Mouse (Mus musculus) liver, postnatal 0 days (tissue): ENCODE measurements around the gene Gtf2ird2. TPM values are rescaled to one million over a fixed set of nuclear protein-coding genes. Genes with fewer than 3 reads are reported as not detected.

Source experiments
- ATAC-seq: fragments of 200-750 bp; cut with Nextera tagmentation; 2 replicates; pipeline ENCODE4 v1.8.0; 2017; ENCODE audit warnings: mild to moderate bottlenecking, moderate library complexity
- DNase-seq: peaks from one replicate; pipeline ENCODE4 v3.0.0-alpha.2; 2016
- H3K27ac ChIP-seq: fragments of 300-500 bp; sonication (generic); 2 replicates; pipeline ENCODE4 v1.5.1; 2014; ENCODE audit warnings: antibody characterized with exemption, moderate library complexity, mild to moderate bottlenecking, low read depth
- H3K27me3 ChIP-seq: fragments of 300-500 bp; sonication (generic); 2 replicates; pipeline ENCODE4 v1.6.1; 2014; ENCODE audit warnings: low read length, control low read depth, mixed read lengths; ENCODE audit not compliant: insufficient read depth
- H3K36me3 ChIP-seq: fragments of 300-500 bp; sonication (generic); replicated peaks from 2 replicates; pipeline ENCODE4 v1.6.1; 2014; ENCODE audit warnings: mild to moderate bottlenecking, control low read depth, low read length, moderate library complexity, mixed read lengths; ENCODE audit not compliant: insufficient read depth
- H3K4me1 ChIP-seq: fragments of 300-500 bp; sonication (generic); 2 replicates; pipeline ENCODE4 v1.6.1; 2014; ENCODE audit warnings: antibody characterized with exemption, mild to moderate bottlenecking, control low read depth; ENCODE audit not compliant: insufficient read depth
- H3K4me2 ChIP-seq: fragments of 300-500 bp; sonication (generic); 2 replicates; pipeline ENCODE4 v1.6.1; 2014; ENCODE audit warnings: low read depth, mild to moderate bottlenecking, low read length, moderate library complexity, mixed read lengths
- H3K4me3 ChIP-seq: fragments of 300-500 bp; sonication (generic); 2 replicates; pipeline ENCODE4 v1.5.1; 2014; ENCODE audit warnings: low read depth, low read length
- H3K9ac ChIP-seq: fragments of 300-500 bp; sonication (generic); replicated peaks from 2 replicates; pipeline ENCODE4 v1.6.1; 2014; ENCODE audit warnings: mild to moderate bottlenecking, moderate library complexity
- H3K9me3 ChIP-seq: fragments of 300-500 bp; sonication (generic); 2 replicates; pipeline ENCODE4 v1.6.1; 2016; ENCODE audit warnings: mild to moderate bottlenecking, control low read depth, low read length, mixed read lengths
- CTCF ChIP-seq: sonication (generic); IDR thresholded peaks from 2 replicates; pipeline ENCODE4 v1.5.1; 2016; ENCODE audit warnings: antibody characterized with exemption, low read depth
- EP300 ChIP-seq: IDR thresholded peaks from 2 replicates; pipeline ENCODE4 v1.6.1; 2016; ENCODE audit warnings: antibody characterized with exemption, low read depth, mild to moderate bottlenecking
- WGBS: fragments of 180-500 bp; shearing (Covaris S2); extraction: QIAGEN DNeasy Blood & Tissue Kit; methylation state at CpG from one replicate; pipeline ENCODE4 v1.1.7; 2014; ENCODE audit not compliant: insufficient replicate concordance; 5-methylcytosine and 5-hydroxymethylcytosine counted together
- polyA plus RNA-seq: library from polyadenylated mRNA; unstranded; fragments of >200 nt; fragmentation: Nextera tagmentation; extraction: Ambion mirVana; gene quantifications from 2 replicates; pipeline ENCODE4 v1.2.1, GENCODE M21; 2015

Gtf2ird2 gene
- 1.8 and 2.1 TPM in 2 replicates for polyA plus RNA-seq

- under 1% methylated on average over 69 of the region's 92 CpGs for WGBS
- peak; percentile 99 for DNase-seq
- TF ChIP-seq EP300 (0 out of 2 replicates have a peak, but pooled peaks have one; percentile 57), CTCF (no peak; the same call in 1 of the 2 replicates)
Observed at GRCm38 (mm10) chr5:134183880-134184808, at the start of gene Gtf2ird2. Gene Gtf2ird2, plus strand, starts transcription at chr5:134184019.

GRCm38 (mm10) chr5:134136022-134136421 is 47.8 kb upstream of the Gtf2ird2 start:
- no peaks in the 10 kb centered on the region for H3K36me3 ChIP-seq
- H3K9me3 ChIP-seq, result no peaks in the 10 kb centered on the region
- H3K4me1 ChIP-seq, result no peaks in the 10 kb centered on the region
- no peak overlapping the region for H3K27ac ChIP-seq
- no peak overlapping the region for H3K9ac ChIP-seq
- ATAC-seq (no peak), DNase-seq (no peak)
- no peaks in the 10 kb centered on the region for H3K27me3 ChIP-seq
- TF ChIP-seq CTCF, result no peak
- no peak for TF ChIP-seq EP300
- H3K4me2 ChIP-seq, result no peak overlapping the region
- no peak overlapping the region for H3K4me3 ChIP-seq
- 83% methylated on average over 12 of the region's 12 CpGs for WGBS

More at GRCm38 (mm10) chr5:134183880-134184808, at the start of gene Gtf2ird2:
- peak within 1 kb of the TSS; percentile 98 for H3K27ac ChIP-seq
- peak within 1 kb of the TSS; percentile 90 for H3K9ac ChIP-seq
- peak within 1 kb of the TSS; percentile 88 for H3K4me3 ChIP-seq
- no peaks in the 10 kb centered on the region for H3K27me3 ChIP-seq
- H3K4me2 ChIP-seq, result peak within 1 kb of the TSS; percentile 90
- peaks cover 21% of the 10 kb centered on the region for H3K4me1 ChIP-seq
- no peaks in the 10 kb centered on the region for H3K9me3 ChIP-seq
- peak; percentile 92 for ATAC-seq
- H3K36me3 ChIP-seq, result no peaks in the 10 kb centered on the region

- no peak for ATAC-seq
- TF ChIP-seq EP300, result no peak
- no peak for TF ChIP-seq CTCF
- H3K36me3 ChIP-seq, result no peaks in the 10 kb centered on the region
- H3K9ac ChIP-seq, result no peak overlapping the region
- no peak overlapping the region for H3K4me2 ChIP-seq
- no peak overlapping the region for H3K4me3 ChIP-seq
- H3K9me3 ChIP-seq, result no peaks in the 10 kb centered on the region
- 87% methylated on average over 5 of the region's 5 CpGs for WGBS
- DNase-seq, result no peak
- no peaks in the 10 kb centered on the region for H3K4me1 ChIP-seq
- H3K27ac ChIP-seq, result no peak overlapping the region
- H3K27me3 ChIP-seq, result no peaks in the 10 kb centered on the region
Observed at GRCm38 (mm10) chr5:134137933-134138332, 45.9 kb upstream of the Gtf2ird2 start.

- Histone ChIP-seq H3K4me1 (no peaks in the 10 kb centered on the region), H3K4me3 (no peak overlapping the region), H3K9ac (no peak overlapping the region), H3K9me3 (no peaks in the 10 kb centered on the region), H3K27ac (no peak overlapping the region), H3K36me3 (no peaks in the 10 kb centered on the region), H3K4me2 (no peak overlapping the region), H3K27me3 (no peaks in the 10 kb centered on the region)
- WGBS, result 79% methylated on average over 6 of the region's 6 CpGs
- DNase-seq, result no peak
- TF ChIP-seq CTCF (no peak), EP300 (no peak)
- ATAC-seq, result no peak
Observed at GRCm38 (mm10) chr5:134139429-134139828, 44.4 kb upstream of the Gtf2ird2 start.

GRCm38 (mm10) chr5:134141236-134141635 is 42.6 kb upstream of the Gtf2ird2 start:
- 74% methylated on average over 7 of the region's 7 CpGs for WGBS
- H3K4me1 ChIP-seq, result no peaks in the 10 kb centered on the region
- TF ChIP-seq EP300 (no peak), CTCF (no peak)
- no peak overlapping the region for H3K4me2 ChIP-seq
- no peaks in the 10 kb centered on the region for H3K27me3 ChIP-seq
- H3K36me3 ChIP-seq, result no peaks in the 10 kb centered on the region
- no peak overlapping the region for H3K9ac ChIP-seq
- ATAC-seq, result no peak
- H3K4me3 ChIP-seq, result no peak overlapping the region
- H3K9me3 ChIP-seq, result 0 out of 2 replicates have a peak, but pooled peaks cover 2% of the 10 kb centered on the region
- H3K27ac ChIP-seq, result no peak overlapping the region
- DNase-seq, result no peak

- no peak overlapping the region for H3K4me3 ChIP-seq
- H3K27me3 ChIP-seq, result no peaks in the 10 kb centered on the region
- 57% methylated on average over 11 of the region's 11 CpGs for WGBS
Observed at GRCm38 (mm10) chr5:134142381-134142780, 41.4 kb upstream of the Gtf2ird2 start.

More at GRCm38 (mm10) chr5:134142381-134142780, 41.4 kb upstream of the Gtf2ird2 start:
- Histone ChIP-seq H3K27ac (no peak overlapping the region), H3K9ac (no peak overlapping the region), H3K36me3 (no peaks in the 10 kb centered on the region), H3K4me1 (no peaks in the 10 kb centered on the region), H3K4me2 (no peak overlapping the region), H3K9me3 (0 out of 2 replicates have a peak, but pooled peaks cover 2% of the 10 kb centered on the region)
- TF ChIP-seq CTCF (no peak), EP300 (no peak)
- DNase-seq, result no peak
- ATAC-seq, result no peak
